Mouse (Mus musculus): Measurements from ENCODE around the gene Gm11444. TPM values are rescaled to one million over a fixed set of nuclear protein-coding genes. Genes with fewer than 3 reads are reported as not detected.

The Gm11444 gene
- polyA plus RNA-seq, 1 experiment from 2014 or later, result not detected

DNA sequence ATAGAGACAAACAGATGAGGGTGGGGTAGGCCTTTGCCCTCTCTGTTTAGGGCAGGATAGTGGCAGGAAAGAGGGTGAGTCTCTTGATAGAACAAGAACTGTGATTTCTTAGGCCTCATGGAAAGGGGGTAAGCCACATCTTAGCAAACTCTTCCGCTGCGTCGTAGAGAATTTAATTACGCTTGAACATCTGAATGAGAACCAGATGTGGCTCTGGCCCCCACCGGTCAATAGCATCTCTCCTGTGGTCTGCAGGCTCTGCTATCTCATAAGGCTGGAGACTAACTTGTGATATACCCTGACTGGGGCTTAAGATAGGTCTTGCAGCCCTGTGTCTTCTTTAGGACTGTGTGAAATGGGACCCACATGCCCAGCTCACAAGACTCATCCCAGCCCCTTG lies 33.7 kb downstream of the Gm11444 start:
- Histone ChIP-seq H3K9ac (no peak overlapping the region), H3K9me3 (ENCODE audit: low read depth, low read length) (no peaks in the 10 kb centered on the region), H3K4me2 (no peak overlapping the region), H3K4me1 (ENCODE audit: insufficient read depth) (peaks cover 18% of the 10 kb centered on the region), H3K36me3 (ENCODE audit: insufficient read depth) (no peaks in the 10 kb centered on the region), H3K4me3 (ENCODE audit: low read depth, low read length) (no peak overlapping the region), H3K27ac (ENCODE audit: low read depth) (no peak overlapping the region), H3K27me3 (ENCODE audit: insufficient read depth, low read length) (no peaks in the 10 kb centered on the region)
- TF ChIP-seq CTCF (IDR thresholded peaks at IDR 0.05; ENCODE audit: low read depth), result no peak
- ATAC-seq (ENCODE audit: insufficient read depth), result no peak
- no peak for DNase-seq
- 65% methylated on average over 5 of the region's 5 CpGs for WGBS

DNA sequence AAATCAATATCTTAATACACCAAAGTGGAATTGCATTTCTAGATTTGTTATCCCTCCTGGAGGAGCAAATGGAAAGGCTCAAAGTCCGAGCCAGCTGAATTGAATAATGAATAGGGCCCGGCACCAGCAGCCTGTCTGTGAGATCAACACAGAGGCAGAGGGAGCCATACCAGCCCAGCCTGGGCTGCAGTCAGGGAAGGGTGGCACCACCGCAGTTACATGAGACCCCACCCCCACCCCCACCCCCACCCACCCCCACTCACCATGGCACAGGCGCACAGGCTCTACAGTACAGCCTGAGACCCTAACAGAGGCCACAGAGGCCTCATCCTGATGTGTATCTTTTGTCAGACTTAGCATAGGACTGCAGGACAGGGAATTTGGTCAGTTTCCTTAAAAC lies 35.5 kb downstream of the Gm11444 start:
- 29% methylated on average over 4 of the region's 4 CpGs for WGBS
- no peak for DNase-seq
- TF ChIP-seq CTCF (IDR thresholded peaks at IDR 0.05; ENCODE audit: low read depth), result no peak
- Histone ChIP-seq H3K9me3 (ENCODE audit: low read depth, low read length) (no peaks in the 10 kb centered on the region), H3K36me3 (ENCODE audit: insufficient read depth) (no peaks in the 10 kb centered on the region), H3K4me1 (ENCODE audit: insufficient read depth) (peaks cover 18% of the 10 kb centered on the region), H3K9ac (no peak overlapping the region), H3K4me3 (ENCODE audit: low read depth, low read length) (no peak overlapping the region), H3K4me2 (no peak overlapping the region), H3K27ac (ENCODE audit: low read depth) (no peak overlapping the region), H3K27me3 (ENCODE audit: insufficient read depth, low read length) (no peaks in the 10 kb centered on the region)
- no peak for ATAC-seq (ENCODE audit: insufficient read depth)

DNA sequence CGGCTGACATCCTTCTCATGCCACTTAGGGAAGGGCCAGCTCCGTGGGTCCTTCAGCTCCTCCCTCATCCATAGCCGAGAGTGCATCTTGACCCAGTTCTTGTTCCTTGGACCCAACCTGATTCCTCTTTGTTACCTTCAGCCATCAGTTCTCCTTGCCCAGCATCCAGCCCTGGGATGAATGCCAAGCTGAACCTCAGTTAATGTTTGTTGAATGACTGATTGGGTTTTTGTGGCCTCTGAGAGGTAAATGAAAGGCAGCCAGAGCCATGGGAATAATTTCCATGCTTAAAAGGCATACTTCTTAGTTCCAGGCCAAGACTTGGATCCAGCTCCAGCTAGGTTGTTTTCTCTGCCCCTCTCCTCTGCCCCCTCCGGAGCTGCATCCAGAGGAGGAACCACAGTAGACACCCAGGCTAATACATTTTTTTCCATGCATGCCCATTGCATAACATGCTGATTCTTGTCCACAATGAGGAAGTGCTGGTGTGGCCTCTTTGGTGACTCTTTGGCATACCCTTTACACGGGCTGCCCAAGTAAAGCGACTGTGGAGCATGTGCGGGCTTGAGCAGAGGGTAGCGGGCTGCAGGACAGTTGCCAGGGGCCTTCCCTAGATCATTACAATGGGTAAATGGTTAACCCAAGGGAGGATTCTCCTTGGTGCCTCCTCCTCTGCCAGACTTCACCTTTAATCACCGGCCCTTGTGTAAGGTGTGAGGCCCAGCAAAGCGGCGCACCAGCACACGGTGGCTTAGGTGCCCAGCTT lies 37.7 kb downstream of the Gm11444 start:
- H3K9ac ChIP-seq, result no peak overlapping the region
- WGBS, result 78% methylated on average over 12 of the region's 12 CpGs
- DNase-seq (no peak), ATAC-seq (ENCODE audit: insufficient read depth) (no peak)
- H3K36me3 ChIP-seq (ENCODE audit: insufficient read depth), result no peaks in the 10 kb centered on the region; the same call in 1 of the 2 replicates
- no peaks in the 10 kb centered on the region for H3K9me3 ChIP-seq (ENCODE audit: low read depth, low read length)
- no peak overlapping the region for H3K4me3 ChIP-seq (ENCODE audit: low read depth, low read length)
- H3K27me3 ChIP-seq (ENCODE audit: insufficient read depth, low read length), result no peaks in the 10 kb centered on the region
- H3K27ac ChIP-seq (ENCODE audit: low read depth), result peak overlapping the region; percentile 7; the same call in 1 of the 2 replicates
- H3K4me2 ChIP-seq, result no peak overlapping the region
- peaks cover 21% of the 10 kb centered on the region for H3K4me1 ChIP-seq (ENCODE audit: insufficient read depth)
- no peak for TF ChIP-seq CTCF (IDR thresholded peaks at IDR 0.05; ENCODE audit: low read depth)

DNA sequence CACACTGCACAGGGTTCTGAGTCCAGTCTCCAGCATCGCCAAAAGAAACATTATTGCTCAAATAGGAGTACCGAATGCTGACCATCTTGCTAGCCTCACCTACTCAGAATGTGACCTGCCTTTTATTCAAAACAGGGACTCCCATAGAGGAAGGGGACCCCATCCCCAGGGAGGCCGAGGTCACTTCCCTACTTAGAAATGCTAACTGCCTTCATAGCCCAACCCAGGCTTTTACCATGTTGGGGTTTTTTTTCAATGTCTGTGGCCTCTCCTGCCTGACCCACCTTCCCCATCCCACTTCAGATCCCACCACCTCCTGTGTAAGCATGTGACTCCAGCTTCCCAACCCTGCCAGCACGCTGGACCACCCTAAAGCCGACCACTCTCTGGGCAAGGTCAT lies 38.5 kb downstream of the Gm11444 start:
- ATAC-seq (ENCODE audit: insufficient read depth) (no peak), DNase-seq (no peak)
- no peak for TF ChIP-seq CTCF (IDR thresholded peaks at IDR 0.05; ENCODE audit: low read depth)
- H3K4me3 ChIP-seq (ENCODE audit: low read depth, low read length), result no peak overlapping the region
- H3K27me3 ChIP-seq (ENCODE audit: insufficient read depth, low read length), result no peaks in the 10 kb centered on the region
- H3K27ac ChIP-seq (ENCODE audit: low read depth), result no peak overlapping the region
- WGBS, result 92% methylated on average over 5 of the region's 5 CpGs
- no peak overlapping the region for H3K4me2 ChIP-seq
- no peaks in the 10 kb centered on the region for H3K9me3 ChIP-seq (ENCODE audit: low read depth, low read length)
- H3K4me1 ChIP-seq (ENCODE audit: insufficient read depth), result peaks cover 21% of the 10 kb centered on the region
- H3K36me3 ChIP-seq (ENCODE audit: insufficient read depth), result no peaks in the 10 kb centered on the region; the same call in 1 of the 2 replicates
- H3K9ac ChIP-seq, result no peak overlapping the region

DNA sequence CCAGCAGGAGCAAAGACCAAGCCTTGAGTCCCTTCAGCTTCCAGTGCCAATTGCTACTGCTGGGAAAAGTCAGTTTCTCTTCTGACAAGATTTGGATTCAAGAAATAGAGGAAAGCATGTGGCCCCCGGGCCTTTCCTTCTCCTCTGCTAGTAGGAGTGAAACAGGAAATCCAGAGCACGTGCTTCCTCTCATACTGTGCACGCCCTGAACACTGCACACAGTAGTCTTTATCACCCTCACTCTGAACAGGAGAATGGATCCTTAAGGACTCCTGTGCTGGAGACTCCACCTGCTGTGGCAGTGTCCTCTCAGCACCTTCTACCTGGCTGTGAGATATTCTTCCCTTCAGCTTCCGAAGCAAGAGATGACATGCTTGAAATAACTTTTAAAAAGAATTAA lies 38.9 kb downstream of the Gm11444 start:
- Histone ChIP-seq H3K27me3 (ENCODE audit: insufficient read depth, low read length) (no peaks in the 10 kb centered on the region), H3K4me3 (ENCODE audit: low read depth, low read length) (no peak overlapping the region), H3K36me3 (ENCODE audit: insufficient read depth) (no peaks in the 10 kb centered on the region; the same call in 1 of the 2 replicates), H3K9ac (no peak overlapping the region), H3K4me1 (ENCODE audit: insufficient read depth) (peaks cover 21% of the 10 kb centered on the region), H3K9me3 (ENCODE audit: low read depth, low read length) (no peaks in the 10 kb centered on the region), H3K27ac (ENCODE audit: low read depth) (no peak overlapping the region), H3K4me2 (no peak overlapping the region)
- no peak for TF ChIP-seq CTCF (IDR thresholded peaks at IDR 0.05; ENCODE audit: low read depth)
- 62% methylated on average over 4 of the region's 4 CpGs for WGBS
- DNase-seq (no peak), ATAC-seq (ENCODE audit: insufficient read depth) (no peak)

DNA sequence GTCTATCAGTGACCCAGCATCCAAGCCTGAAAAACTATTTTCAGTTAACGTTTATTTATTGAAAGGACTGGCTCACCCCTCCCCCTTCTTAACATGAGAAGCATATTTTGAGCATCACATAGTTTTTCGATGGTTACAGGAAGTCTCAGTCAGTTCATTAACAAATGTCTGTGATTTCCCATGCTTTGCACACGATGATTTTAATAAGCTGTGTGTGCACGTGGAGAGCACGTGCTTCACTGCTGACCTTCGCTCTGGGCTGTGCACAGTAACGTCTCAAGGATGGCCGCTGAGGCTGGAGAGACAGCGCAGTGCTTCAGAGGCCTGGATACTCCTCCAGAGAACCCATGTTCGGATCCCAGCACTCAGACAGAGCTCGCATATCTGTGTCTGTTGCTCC lies 42.8 kb downstream of the Gm11444 start:
- no peaks in the 10 kb centered on the region for H3K9me3 ChIP-seq (ENCODE audit: low read depth, low read length)
- H3K4me1 ChIP-seq (ENCODE audit: insufficient read depth), result peaks cover 11% of the 10 kb centered on the region
- no peak overlapping the region for H3K4me3 ChIP-seq (ENCODE audit: low read depth, low read length)
- DNase-seq, result peak; percentile 77
- 38% methylated on average over 11 of the region's 11 CpGs for WGBS
- no peaks in the 10 kb centered on the region for H3K27me3 ChIP-seq (ENCODE audit: insufficient read depth, low read length)
- H3K27ac ChIP-seq (ENCODE audit: low read depth), result peak overlapping the region; percentile 36; the same call in 1 of the 2 replicates
- peak; percentile 44; the same call in 1 of the 2 replicates for ATAC-seq (ENCODE audit: insufficient read depth)
- H3K4me2 ChIP-seq, result no peak overlapping the region
- peaks cover 4% of the 10 kb centered on the region; the same call in 1 of the 2 replicates for H3K36me3 ChIP-seq (ENCODE audit: insufficient read depth)
- TF ChIP-seq CTCF (IDR thresholded peaks at IDR 0.05; ENCODE audit: low read depth), result no peak
- no peak overlapping the region for H3K9ac ChIP-seq

DNA sequence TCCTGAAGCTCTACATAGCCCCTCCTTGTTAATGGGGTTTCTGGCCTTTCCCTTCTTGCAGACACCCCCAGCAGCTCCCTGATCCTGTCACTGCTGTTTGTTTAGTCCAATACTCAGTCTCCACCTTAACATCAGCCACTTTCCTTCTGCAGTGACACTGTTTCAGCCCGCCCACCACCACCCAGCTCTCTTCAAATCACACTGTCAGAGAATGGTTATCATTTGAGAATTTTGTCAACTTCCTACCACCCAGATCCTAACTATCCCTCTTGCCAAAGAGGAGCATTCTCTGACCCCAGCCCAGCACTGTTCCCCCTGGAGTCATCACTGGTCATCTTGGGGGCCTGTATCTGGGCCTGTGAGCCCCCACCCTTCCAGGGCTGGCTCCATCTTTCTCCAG lies 44.4 kb downstream of the Gm11444 start:
- TF ChIP-seq CTCF (IDR thresholded peaks at IDR 0.05; ENCODE audit: low read depth), result no peak
- Histone ChIP-seq H3K9ac (no peak overlapping the region), H3K4me2 (no peak overlapping the region), H3K4me1 (ENCODE audit: insufficient read depth) (peaks cover 6% of the 10 kb centered on the region; the same call in 1 of the 2 replicates), H3K36me3 (ENCODE audit: insufficient read depth) (peaks cover 10% of the 10 kb centered on the region), H3K27ac (ENCODE audit: low read depth) (no peak overlapping the region), H3K4me3 (ENCODE audit: low read depth, low read length) (no peak overlapping the region), H3K9me3 (ENCODE audit: low read depth, low read length) (no peaks in the 10 kb centered on the region), H3K27me3 (ENCODE audit: insufficient read depth, low read length) (no peaks in the 10 kb centered on the region)
- WGBS, result 54% methylated on average over 1 of the region's 1 CpGs
- ATAC-seq (ENCODE audit: insufficient read depth) (peak; percentile 23; the same call in 1 of the 2 replicates), DNase-seq (peak; percentile 63)
